Mouse (Mus musculus): Measurements from ENCODE around the gene Olfr765. TPM values are rescaled to one million over a fixed set of nuclear protein-coding genes. Genes with fewer than 3 reads are reported as not detected.
"Not testable (repeated sequence)": the region's sequence is repeated elsewhere in the genome, so short reads cannot be mapped to it uniquely, and the experiment has no call there.

Gene Olfr765
- total RNA-seq (2022): not detected

DNA sequence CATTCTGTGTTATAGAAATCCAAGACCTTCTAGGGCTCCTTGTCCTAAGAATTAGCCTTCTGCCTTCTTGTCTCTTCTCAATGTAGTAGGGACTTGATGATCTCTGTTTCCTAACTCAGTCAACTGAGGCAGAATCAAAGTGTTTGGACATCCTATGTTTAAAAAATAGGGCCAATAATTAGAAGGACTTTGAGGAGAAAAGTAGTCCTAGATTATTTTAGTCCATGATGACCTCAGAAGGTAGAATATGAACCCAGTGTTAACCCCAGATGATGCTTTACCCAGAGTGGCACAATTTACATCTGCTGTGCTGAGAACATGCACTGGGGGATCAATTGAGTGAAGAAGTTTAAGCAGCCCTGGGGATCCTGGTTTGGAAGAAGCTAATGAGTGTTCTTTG is at the start of gene Olfr765:
Olfr765 (minus strand) TSS at position 101 of the 400 bp plus-strand sequence.
- DNase-seq (ENCODE audit: low spot score): not testable (repeated sequence)

GRCm38 (mm10) chr10:129099275-129099674 is 49.5 kb upstream of the Olfr765 start, which contains the start of gene Olfr768:
Gene Olfr768 (minus strand): TSS chr10:129099375.
- no peak for DNase-seq (ENCODE audit: low spot score)

- DNase-seq (ENCODE audit: low spot score): not testable (repeated sequence)
These were observed 33.0 kb upstream of the Olfr765 start, which contains the start of gene Olfr767 for GRCm38 (mm10) chr10:129082810-129083209. Gene Olfr767 (minus strand): TSS chr10:129082910.

DNA sequence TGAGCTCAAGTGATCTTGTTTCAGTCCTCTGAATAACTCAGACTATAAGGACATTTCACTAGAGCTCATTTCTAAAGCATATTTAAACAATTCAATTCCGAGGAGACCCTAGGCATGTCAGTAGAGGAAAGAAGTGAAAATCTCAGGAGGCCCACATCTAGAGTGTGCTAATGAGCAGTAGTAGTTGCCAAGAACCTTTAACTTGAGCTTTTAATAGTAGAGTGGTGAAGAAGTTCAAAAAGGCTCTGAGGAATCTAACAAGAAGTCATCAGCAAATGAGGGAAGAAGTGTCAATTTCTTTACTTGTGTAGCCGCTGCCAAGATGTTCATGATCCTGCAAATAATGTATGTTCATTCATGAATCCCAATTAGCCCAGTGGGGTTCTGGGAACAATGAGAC is 19.1 kb upstream of the Olfr765 start, which contains the start of gene Olfr766-ps1:
Olfr766-ps1 (minus strand) TSS at position 101 of the 400 bp plus-strand sequence.
- no peak for DNase-seq (ENCODE audit: low spot score)

DNA sequence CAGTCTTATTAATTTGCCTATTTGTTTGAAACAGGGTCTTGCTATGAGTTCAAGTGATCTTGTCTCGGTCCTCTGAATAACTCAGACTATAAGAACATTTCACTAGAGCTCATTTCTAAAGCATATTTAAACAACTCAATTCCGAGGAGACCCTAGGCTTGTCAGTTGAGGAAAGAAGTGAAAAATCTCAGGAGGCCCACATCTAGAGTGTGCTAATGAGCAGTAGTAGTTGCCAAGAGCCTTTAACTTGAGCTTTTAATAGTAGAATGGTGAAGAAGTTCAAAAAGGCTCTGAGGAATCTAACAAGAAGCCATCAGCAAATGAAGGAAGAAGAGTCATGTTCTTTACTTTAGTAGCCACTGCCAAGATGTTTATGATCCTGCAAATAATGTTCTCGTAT is 10.0 kb downstream of the Olfr765 start, which contains the start of gene Olfr764-ps1:
Olfr764-ps1 (minus strand) TSS at position 101 of the 400 bp plus-strand sequence.
- DNase-seq (ENCODE audit: low spot score): no peak

DNA sequence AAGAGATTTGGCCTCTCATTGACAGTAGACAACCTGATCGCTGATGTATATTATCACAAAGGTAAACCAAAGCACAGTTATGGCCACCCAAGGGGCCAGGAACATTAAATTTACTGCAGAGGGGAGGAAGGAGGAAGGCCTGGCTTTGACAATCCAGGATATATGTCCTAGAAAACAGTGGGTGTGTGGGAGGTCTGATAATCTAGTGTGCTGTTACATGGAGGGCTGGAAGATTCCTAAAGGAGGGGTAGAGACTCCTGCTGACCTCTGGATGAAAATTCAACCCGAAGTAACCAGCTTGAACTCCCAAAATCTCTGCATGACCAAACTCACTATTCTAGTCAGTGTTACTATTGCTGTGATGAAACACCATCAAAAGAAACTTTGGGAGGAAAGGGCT is 21.5 kb downstream of the Olfr765 start:
- no peak for DNase-seq (ENCODE audit: low spot score)

DNA sequence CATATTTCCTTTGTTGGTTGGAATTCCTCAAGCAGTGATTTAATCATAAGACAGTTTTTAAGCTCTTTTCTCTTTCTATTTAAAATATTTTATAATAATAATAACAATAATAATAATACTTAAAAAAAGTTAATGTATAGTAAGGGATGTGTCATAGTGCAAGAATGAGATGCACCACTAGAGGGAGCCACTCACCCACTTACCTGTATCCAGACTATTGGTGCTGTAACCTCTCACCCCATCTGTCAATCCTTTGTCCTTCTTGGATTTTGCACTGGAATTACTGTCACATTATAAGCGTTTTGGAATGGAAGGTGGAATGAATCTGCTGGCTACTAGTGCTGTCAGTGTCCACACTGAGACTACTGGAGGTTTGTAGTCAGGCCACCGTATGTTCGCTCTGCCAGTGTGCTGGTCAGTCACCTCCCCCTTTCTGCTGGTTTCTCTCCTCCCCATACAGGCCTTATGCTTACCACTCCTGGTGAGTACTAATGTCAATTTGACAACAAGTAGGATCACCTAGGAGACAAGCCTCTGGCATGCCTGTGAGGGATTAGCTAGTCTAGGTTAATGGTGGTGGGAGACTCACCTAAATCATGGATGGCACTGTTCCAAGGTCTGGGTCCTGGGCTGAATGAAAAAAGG is 23.7 kb downstream of the Olfr765 start:
- DNase-seq (ENCODE audit: low spot score): no peak

DNA sequence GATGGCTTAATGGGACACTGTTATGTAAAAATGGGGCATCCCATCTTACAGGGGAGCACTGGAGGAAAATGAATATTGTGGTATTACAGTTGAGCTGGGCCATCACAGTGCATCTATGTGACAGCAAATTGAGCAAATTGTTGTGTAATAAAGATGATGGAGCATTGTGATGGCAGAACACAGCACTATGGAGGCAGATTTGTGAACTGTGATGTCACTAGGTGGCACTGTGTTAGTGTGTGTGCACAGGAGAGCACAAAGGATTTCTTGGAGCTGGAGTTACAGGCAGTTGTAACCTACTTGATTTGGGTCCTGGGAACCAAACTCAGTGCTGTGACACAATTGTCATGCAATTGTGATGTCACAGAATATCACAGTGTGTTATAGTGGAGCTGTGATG is 26.5 kb downstream of the Olfr765 start:
- no peak for DNase-seq (ENCODE audit: low spot score)

- DNase-seq (ENCODE audit: low spot score): no peak
These were observed 35.3 kb downstream of the Olfr765 start for GRCm38 (mm10) chr10:129014477-129014876.

DNA sequence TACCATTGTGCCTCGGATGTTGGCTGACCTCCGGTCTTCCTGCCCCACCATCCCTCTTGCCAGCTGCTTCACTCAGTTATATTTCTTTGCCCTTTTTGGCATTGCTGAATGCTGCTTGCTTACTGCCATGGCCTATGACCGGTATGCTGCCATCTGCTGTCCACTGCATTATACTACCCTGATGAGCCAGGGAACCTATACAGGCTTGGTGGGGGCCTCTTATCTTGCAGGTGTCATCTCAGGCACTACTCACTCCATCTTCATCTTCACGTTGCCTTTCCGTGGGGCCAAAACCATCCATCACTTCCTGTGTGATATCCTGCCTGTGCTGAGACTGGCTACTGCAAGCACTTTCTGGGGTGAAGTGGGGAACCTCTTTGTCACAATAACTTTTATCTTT is 38.3 kb downstream of the Olfr765 start:
- not testable (repeated sequence) for DNase-seq (ENCODE audit: low spot score)

- DNase-seq (ENCODE audit: low spot score): no peak
These were observed 39.4 kb downstream of the Olfr765 start, which contains the start of gene Olfr763 for GRCm38 (mm10) chr10:129010288-129010841. Gene Olfr763 (plus strand): TSS chr10:129010791.

GRCm38 (mm10) chr10:129004032-129004920 is 45.5 kb downstream of the Olfr765 start:
- DNase-seq (ENCODE audit: low spot score): no peak

- DNase-seq (ENCODE audit: low spot score): no peak
These were observed 53.2 kb downstream of the Olfr765 start for GRCm38 (mm10) chr10:128996523-128997040.

DNA sequence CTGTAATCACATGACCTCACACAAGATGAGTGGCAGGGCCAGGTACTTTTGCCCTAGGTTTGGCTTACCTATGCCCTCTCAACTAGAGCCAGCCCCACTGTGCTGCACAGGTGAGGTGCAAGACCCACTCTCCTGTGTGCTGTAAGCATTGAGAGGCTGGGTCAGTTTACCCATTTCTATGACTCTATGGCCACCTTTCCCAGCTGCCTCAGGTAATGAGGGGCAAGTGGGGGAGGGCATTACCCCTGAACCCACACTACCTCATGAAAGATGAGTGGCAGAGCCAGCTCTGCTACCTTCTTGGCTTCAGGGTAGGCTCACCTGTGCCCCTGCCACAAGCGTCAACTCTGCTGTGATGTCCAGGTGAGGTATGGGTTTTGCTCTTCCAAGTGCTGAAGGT is 54.0 kb downstream of the Olfr765 start:
- DNase-seq (ENCODE audit: low spot score): no peak

Other genes with a start within 250 kb of the Olfr765 start
- 10 to 100 TPM; 34.7 to 38.9 (median 35.9) TPM for gene Dnajc14, start 245.9 kb downstream of the Olfr765 start, total RNA-seq (2022)
- gene Tmem198b, start 245.6 kb downstream of the Olfr765 start, total RNA-seq (2022): 1 to 10 TPM; 4.4 to 5.6 (median 4.8) TPM
- gene Sarnp, start 232.7 kb downstream of the Olfr765 start, total RNA-seq (2022): 10 to 100 TPM; 31.5 to 40.7 (median 36.8) TPM
- 10 to 100 TPM in 1 of 4 experiments, 1 to 10 TPM in 3; 5.8 to 10.5 (median 7.0) TPM for gene Ormdl2, start 228.4 kb downstream of the Olfr765 start, total RNA-seq (2022)
- 1 to 10 TPM; 1.3 to 3.0 (median 1.9) TPM for gene Gdf11, start 158.3 kb downstream of the Olfr765 start, total RNA-seq (2022)
- gene Cd63, start 149.0 kb downstream of the Olfr765 start, total RNA-seq (2022): 100 to 1,000 TPM; 121 to 171 (median 135) TPM
- gene Rdh5, start 127.1 kb downstream of the Olfr765 start, total RNA-seq (2022): 1 to 10 TPM; 3.8 to 6.2 (median 5.2) TPM
- gene Bloc1s1, start 126.0 kb downstream of the Olfr765 start, total RNA-seq (2022): 100 to 1,000 TPM; 150 to 260 (median 205) TPM
- gene Itga7, start 116.2 kb downstream of the Olfr765 start, total RNA-seq (2022): 100 to 1,000 TPM; 161 to 179 (median 167) TPM
- gene Mettl7b, start 89.0 kb downstream of the Olfr765 start, total RNA-seq (2022): not detected
- not detected for gene Olfr9, start 60.6 kb downstream of the Olfr765 start, total RNA-seq (2022)
- not detected for gene Olfr763, start 39.2 kb downstream of the Olfr765 start, total RNA-seq (2022)
- gene Olfr764-ps1, start 10.1 kb downstream of the Olfr765 start, total RNA-seq (2022): not detected
- gene Olfr766-ps1, start 19.0 kb upstream of the Olfr765 start, total RNA-seq (2022): not detected
- gene Olfr767, start 32.9 kb upstream of the Olfr765 start, total RNA-seq (2022): not detected
- gene Olfr768, start 49.4 kb upstream of the Olfr765 start, total RNA-seq (2022): not detected
- gene Olfr769, start 67.9 kb upstream of the Olfr765 start, total RNA-seq (2022): not detected
- not detected for gene Olfr770, start 89.0 kb upstream of the Olfr765 start, total RNA-seq (2022)
- gene Olfr771, start 114.8 kb upstream of the Olfr765 start, total RNA-seq (2022): not detected
- gene Olfr772, start 127.9 kb upstream of the Olfr765 start, total RNA-seq (2022): not detected
- gene Olfr773, start 137.4 kb upstream of the Olfr765 start, total RNA-seq (2022): not detected
- gene Olfr774, start 186.2 kb upstream of the Olfr765 start, total RNA-seq (2022): not detected
- gene Olfr775, start 198.4 kb upstream of the Olfr765 start, total RNA-seq (2022): not detected
- gene Olfr776, start 209.1 kb upstream of the Olfr765 start, total RNA-seq (2022): not detected
- gene Olfr777, start 221.5 kb upstream of the Olfr765 start, total RNA-seq (2022): not detected